Mouse (Mus musculus) heart, postnatal 0 days (tissue): ENCODE data around the gene Csrp3. TPM values are rescaled to one million over a fixed set of nuclear protein-coding genes. Genes with fewer than 3 reads are reported as not detected.
A peak's percentile ranks its signal among the peaks of the same experiment; 100 is the strongest.

Source experiments
- ATAC-seq: fragments of 200-750 bp; cut with Nextera tagmentation; 2 replicates; pipeline ENCODE4 v1.8.0; 2017; ENCODE audit warnings: low read depth, moderate number of reproducible peaks, moderate library complexity; ENCODE audit not compliant: insufficient read depth
- DNase-seq: peaks from one replicate; pipeline ENCODE4 v3.0.0-alpha.2; 2016; ENCODE audit warnings: low spot score
- H3K27ac ChIP-seq: fragments of 300-500 bp; sonication (generic); 2 replicates; pipeline ENCODE4 v1.5.1; 2014; ENCODE audit warnings: low read depth, mild to moderate bottlenecking
- H3K27me3 ChIP-seq: fragments of 300-500 bp; sonication (generic); 2 replicates; pipeline ENCODE4 v1.6.1; 2014; ENCODE audit warnings: low read length, mixed read lengths; ENCODE audit not compliant: control insufficient read depth, insufficient read depth
- H3K36me3 ChIP-seq: fragments of 300-500 bp; sonication (generic); replicated peaks from 2 replicates; pipeline ENCODE4 v1.6.1; 2014; ENCODE audit warnings: low read length, mixed read lengths; ENCODE audit not compliant: control insufficient read depth, insufficient read depth
- H3K4me1 ChIP-seq: fragments of 300-500 bp; sonication (generic); 2 replicates; pipeline ENCODE4 v1.6.1; 2014; ENCODE audit warnings: antibody characterized with exemption; ENCODE audit not compliant: control insufficient read depth, insufficient read depth
- H3K4me2 ChIP-seq: fragments of 300-500 bp; sonication (generic); 2 replicates; pipeline ENCODE4 v1.6.1; 2014; ENCODE audit warnings: low read depth, mild to moderate bottlenecking, low read length, moderate library complexity
- H3K4me3 ChIP-seq: fragments of 300-500 bp; sonication (generic); 2 replicates; pipeline ENCODE4 v1.5.1; 2014; ENCODE audit warnings: low read depth, low read length
- H3K9ac ChIP-seq: fragments of 300-500 bp; sonication (generic); replicated peaks from 2 replicates; pipeline ENCODE4 v1.6.1; 2014; ENCODE audit warnings: low read depth, low read length, mixed read lengths
- H3K9me3 ChIP-seq: fragments of 300-500 bp; sonication (generic); replicated peaks from 2 replicates; pipeline ENCODE4 v1.6.1; 2016; ENCODE audit warnings: low read length; ENCODE audit not compliant: control insufficient read depth
- CTCF ChIP-seq: IDR thresholded peaks from 2 replicates; pipeline ENCODE4 v1.5.1; 2016; ENCODE audit warnings: antibody characterized with exemption, control low read depth, low read depth
- EP300 ChIP-seq: IDR thresholded peaks from 2 replicates; pipeline ENCODE4 v1.6.1; 2016; ENCODE audit warnings: antibody characterized with exemption, low read depth
- WGBS: fragments of 180-500 bp; shearing (Covaris S2); extraction: QIAGEN DNeasy Blood & Tissue Kit; methylation state at CpG from one replicate; pipeline ENCODE4 v1.1.7; 2014; 5-methylcytosine and 5-hydroxymethylcytosine counted together
- polyA plus RNA-seq: library from polyadenylated mRNA; unstranded; fragments of >200 nt; fragmentation: Nextera tagmentation; extraction: Ambion mirVana; gene quantifications from 2 replicates; pipeline ENCODE4 v1.2.1, GENCODE M21; 2015
- total RNA-seq: library from RNA; depleted of rRNA; stranded (reverse); fragments of >200 nt; gene quantifications from 2 replicates; pipeline ENCODE4 v1.2.3, GENCODE M21; 2014; ENCODE audit warnings: low replicate concordance

Gene Csrp3
- total and polyA plus RNA-seq, 2 experiments from 2014 or later = 1,464 to 1,928 TPM

- TF ChIP-seq EP300 (no peak), CTCF (no peak)
- no peak for ATAC-seq
- Histone ChIP-seq H3K4me2 (no peak overlapping the region), H3K9ac (no peak overlapping the region), H3K36me3 (peaks cover 75% of the 10 kb centered on the region), H3K27me3 (no peaks in the 10 kb centered on the region), H3K9me3 (no peaks in the 10 kb centered on the region), H3K27ac (0 out of 2 replicates have a peak overlapping the region, but pooled peaks have one; percentile 5), H3K4me3 (no peak overlapping the region), H3K4me1 (peaks cover 30% of the 10 kb centered on the region)
- no peak for DNase-seq
- WGBS = 74% methylated on average over 12 of the region's 12 CpGs
Observed at GRCm38 (mm10) chr7:48834989-48835626, 12.7 kb downstream of the Csrp3 start.

GRCm38 (mm10) chr7:48834371-48834970, 13.4 kb downstream of the Csrp3 start:
- peaks cover 29% of the 10 kb centered on the region for H3K4me1 ChIP-seq
- H3K27ac ChIP-seq = 0 out of 2 replicates have a peak overlapping the region, but pooled peaks have one; percentile 5
- no peaks in the 10 kb centered on the region for H3K9me3 ChIP-seq
- H3K27me3 ChIP-seq = no peaks in the 10 kb centered on the region
- ATAC-seq (no peak), DNase-seq (no peak)
- H3K4me2 ChIP-seq = no peak overlapping the region
- 37% methylated on average over 4 of the region's 4 CpGs for WGBS
- no peak for TF ChIP-seq CTCF
- no peak for TF ChIP-seq EP300
- peaks cover 74% of the 10 kb centered on the region for H3K36me3 ChIP-seq
- H3K9ac ChIP-seq = no peak overlapping the region
- H3K4me3 ChIP-seq = no peak overlapping the region

- ATAC-seq = no peak
- Histone ChIP-seq H3K36me3 (peaks cover 58% of the 10 kb centered on the region), H3K4me3 (no peak overlapping the region), H3K9me3 (no peaks in the 10 kb centered on the region), H3K4me1 (peaks cover 24% of the 10 kb centered on the region), H3K4me2 (no peak overlapping the region), H3K27me3 (no peaks in the 10 kb centered on the region), H3K9ac (no peak overlapping the region), H3K27ac (peak overlapping the region; percentile 56)
- no peak for TF ChIP-seq CTCF
- TF ChIP-seq EP300 = no peak
- 62% methylated on average over 1 of the region's 1 CpGs for WGBS
- DNase-seq = no peak
Observed at GRCm38 (mm10) chr7:48832735-48833134, 15.1 kb downstream of the Csrp3 start.

GRCm38 (mm10) chr7:48830395-48830794, 17.4 kb downstream of the Csrp3 start:
- Histone ChIP-seq H3K27me3 (no peaks in the 10 kb centered on the region), H3K9ac (no peak overlapping the region), H3K4me3 (no peak overlapping the region), H3K27ac (peak overlapping the region; percentile 77), H3K4me2 (no peak overlapping the region), H3K9me3 (no peaks in the 10 kb centered on the region), H3K4me1 (peaks cover 32% of the 10 kb centered on the region), H3K36me3 (peaks cover 55% of the 10 kb centered on the region)
- DNase-seq = peak; percentile 78
- TF ChIP-seq CTCF = no peak
- TF ChIP-seq EP300 = no peak
- ATAC-seq = peak; percentile 68
- whole genome bisulfite sequencing = 10% methylated on average over 2 of the region's 2 CpGs

GRCm38 (mm10) chr7:48829177-48829910, 18.5 kb downstream of the Csrp3 start:
- Histone ChIP-seq H3K4me1 (peaks cover 41% of the 10 kb centered on the region), H3K9ac (no peak overlapping the region), H3K9me3 (no peaks in the 10 kb centered on the region), H3K27ac (peak overlapping the region; percentile 77), H3K27me3 (no peaks in the 10 kb centered on the region), H3K4me3 (no peak overlapping the region), H3K36me3 (peaks cover 49% of the 10 kb centered on the region), H3K4me2 (no peak overlapping the region)
- peak; percentile 87 for ATAC-seq
- DNase-seq = peak; percentile 83
- WGBS = 26% methylated on average over 5 of the region's 5 CpGs
- TF ChIP-seq EP300 (peak; percentile 88), CTCF (no peak)
